37 mouse cellular contexts compared by ENCODE assay signal in genomic region chr17:53564837-53565236, GRCm38 (mm10). TPM values are rescaled to one million over a fixed set of nuclear protein-coding genes. Genes with fewer than 3 reads are reported as not detected.
"Had no signal": no experiment of that assay in that cellular context is flagged by ENCODE, and none has a peak within 500 bp of the region (broad histone marks: within the 10 kb centered on the region; RNA-seq: fewer than 3 reads in every experiment).

No protein-coding gene starts in this region.

- H3K36me3 ChIP-seq: heart, embryonic 13.5 days; heart, embryonic 15.5 days; hindbrain, embryonic 13.5 days; hindbrain, embryonic 15.5 days; kidney, embryonic 15.5 days; limb, embryonic 13.5 days; limb, embryonic 15.5 days had no signal

- ATAC-seq: hindbrain, postnatal 0 days; intestine, embryonic 16.5 days had no signal

- H3K9ac ChIP-seq: heart, embryonic 13.5 days; heart, embryonic 15.5 days; hindbrain, embryonic 13.5 days; hindbrain, embryonic 15.5 days; kidney, embryonic 15.5 days; limb, embryonic 13.5 days; limb, embryonic 15.5 days; liver, embryonic 14.5 days had no signal

- H3K27me3 ChIP-seq: heart, embryonic 13.5 days; heart, embryonic 15.5 days; hindbrain, embryonic 13.5 days; hindbrain, embryonic 15.5 days; kidney, embryonic 15.5 days; limb, embryonic 13.5 days; limb, embryonic 15.5 days had no signal

- DNase-seq: gastrocnemius, postnatal 14 days; gastrocnemius, postnatal 36 days; heart, adult 11 months; heart, adult 2 months; heart, postnatal 14 days; heart, postnatal 36 days; kidney, adult 11 months; kidney, adult 2 months; kidney, adult 9 months; kidney, postnatal 14 days; kidney, postnatal 36 days; layer of hippocampus, adult 9-11 months; layer of hippocampus, postnatal 36 days; left cerebral cortex, postnatal 4 days had no signal

- H3K9me3 ChIP-seq: heart, embryonic 13.5 days; heart, embryonic 15.5 days; hindbrain, embryonic 13.5 days; hindbrain, embryonic 15.5 days; kidney, embryonic 15.5 days; limb, embryonic 13.5 days; limb, embryonic 15.5 days had no signal

- H3K4me2 ChIP-seq: heart, embryonic 11.5 days; heart, embryonic 13.5 days; heart, embryonic 15.5 days; hindbrain, embryonic 13.5 days; hindbrain, embryonic 15.5 days; kidney, embryonic 15.5 days; limb, embryonic 13.5 days; limb, embryonic 15.5 days; liver, embryonic 11.5 days had no signal

- H3K27ac ChIP-seq: heart, adult 2 months; heart, embryonic 13.5 days; heart, embryonic 15.5 days; hindbrain, embryonic 13.5 days; hindbrain, embryonic 15.5 days; hindbrain, postnatal 0 days; kidney, embryonic 15.5 days; kidney, postnatal 0 days; limb, embryonic 13.5 days; limb, embryonic 15.5 days; liver, embryonic 14.5 days had no signal

- H3K4me3 ChIP-seq: heart, adult 2 months; heart, embryonic 13.5 days; heart, embryonic 15.5 days; hindbrain, embryonic 13.5 days; hindbrain, embryonic 15.5 days; kidney, embryonic 15.5 days; limb, embryonic 13.5 days; limb, embryonic 15.5 days had no signal

RNA-seq across cellular contexts. Expression of gene Pp2d1, which starts 25.6 kb away (rescaled TPM):
- total RNA-seq: gastrocnemius, adult 18-20 months; gastrocnemius, postnatal 14 days; gastrocnemius, postnatal 36 days; heart, adult 2 months; heart, postnatal 14 days; heart, postnatal 36 days; hematopoietic stem cell, adult 5-6 weeks; hindbrain, postnatal 0 days; layer of hippocampus, adult 18-20 months; layer of hippocampus, adult 8-10 months; layer of hippocampus, postnatal 14 days; layer of hippocampus, postnatal 36 days; left cerebral cortex, adult 18-20 months; left cerebral cortex, postnatal 10 days; left cerebral cortex, postnatal 25 days; left cerebral cortex, postnatal 4 days had no signal
- polyA plus RNA-seq: gonadal fat pad, adult 2 months; heart, adult 2 months; kidney, adult 2 months; large intestine, adult 2 months; liver, embryonic 14.5 days had no signal
